Mouse (Mus musculus) brain, adult 2 months (tissue): ENCODE data around the gene Shisal2a.

Experiments used
- DNase-seq: peaks from one replicate; pipeline ENCODE4 v3.0.0; 2011; ENCODE audit warnings: low read depth, low spot score

The Shisal2a gene

GRCm38 (mm10) chr4:108338321-108338733 lies 44.8 kb downstream of the Shisal2a start:
- peak; percentile 70 for DNase-seq

- DNase-seq: peak; percentile 21
Measured at GRCm38 (mm10) chr4:108337817-108338216, 45.3 kb downstream of the Shisal2a start.

- no peak for DNase-seq
Measured at GRCm38 (mm10) chr4:108336765-108337164, 46.4 kb downstream of the Shisal2a start.

GRCm38 (mm10) chr4:108335413-108335812 lies 47.7 kb downstream of the Shisal2a start:
- DNase-seq: no peak

- no peak for DNase-seq
Measured at GRCm38 (mm10) chr4:108332041-108332440, 51.1 kb downstream of the Shisal2a start.

- DNase-seq: no peak
Measured at GRCm38 (mm10) chr4:108329840-108330239, 53.3 kb downstream of the Shisal2a start.

- peak; percentile 99 for DNase-seq
Measured at GRCm38 (mm10) chr4:108327730-108328484, 55.2 kb downstream of the Shisal2a start, which contains the start of gene Coa7. TSS of gene Coa7 (plus strand) at chr4:108328140.

- DNase-seq: peak; percentile 86
Measured at GRCm38 (mm10) chr4:108327071-108327579, 56.0 kb downstream of the Shisal2a start.

- no peak for DNase-seq
Measured at GRCm38 (mm10) chr4:108323588-108323987, 59.6 kb downstream of the Shisal2a start.

- no peak for DNase-seq
Measured at GRCm38 (mm10) chr4:108320627-108321380, 62.3 kb downstream of the Shisal2a start.

- no peak for DNase-seq
Measured at GRCm38 (mm10) chr4:108319747-108320146, 63.4 kb downstream of the Shisal2a start.

- DNase-seq: peak; percentile 25
Measured at GRCm38 (mm10) chr4:108318649-108319615, 64.2 kb downstream of the Shisal2a start.
